Mouse (Mus musculus) G1E (cell line): ENCODE data around the gene Hoxd11. TPM values are rescaled to one million over a fixed set of nuclear protein-coding genes. Genes with fewer than 3 reads are reported as not detected.

Experiments
- ATAC-seq: 2 replicates; pipeline ENCODE4 v1.8.0; 2016; ENCODE audit warnings: mild to moderate bottlenecking; ENCODE audit not compliant: insufficient number of reproducible peaks, poor library complexity, low FRiP score, severe bottlenecking; ENCODE audit errors: extremely low read depth
- DNase-seq: peaks from one replicate; pipeline ENCODE4 v3.0.0; 2012; ENCODE audit warnings: low spot score
- H3K27me3 ChIP-seq: 2 replicates; pipeline ENCODE4 v1.6.1; 2012; ENCODE audit warnings: mild to moderate bottlenecking, low read length, inconsistent platforms; ENCODE audit not compliant: insufficient read depth
- H3K36me3 ChIP-seq: replicated peaks from 2 replicates; pipeline ENCODE3; 2012; ENCODE audit warnings: mild to moderate bottlenecking, inconsistent platforms
- H3K4me1 ChIP-seq: 2 replicates; pipeline ENCODE4 v1.6.1; 2012; ENCODE audit warnings: low read depth, low read length, inconsistent platforms, mixed read lengths; ENCODE audit not compliant: insufficient read depth
- H3K4me3 ChIP-seq: 2 replicates; pipeline ENCODE4 v1.5.1; 2012; ENCODE audit warnings: low read depth, mild to moderate bottlenecking, inconsistent platforms, low read length, moderate library complexity, mixed read lengths
- H3K9me3 ChIP-seq: replicated peaks from 2 replicates; pipeline ENCODE4 v1.6.1; 2012; ENCODE audit warnings: inconsistent platforms
- CTCF ChIP-seq: IDR thresholded peaks from 2 replicates; pipeline ENCODE4 v1.5.1; 2012; ENCODE audit warnings: low read depth, low read length, inconsistent platforms, mixed read lengths
- GATA1 ChIP-seq: IDR thresholded peaks from 2 replicates; pipeline ENCODE4 v1.6.1; 2012; ENCODE audit warnings: borderline replicate concordance, low read length, inconsistent platforms, mixed read lengths
- GATA2 ChIP-seq: IDR thresholded peaks from 2 replicates; pipeline ENCODE4 v1.6.1; 2012; ENCODE audit warnings: low read depth, low read length, inconsistent platforms, borderline replicate concordance
- POLR2AphosphoS5 ChIP-seq: IDR thresholded peaks from 2 replicates; pipeline ENCODE4 v1.6.1; 2012; ENCODE audit warnings: low read depth, low read length, inconsistent platforms; ENCODE audit not compliant: insufficient replicate concordance
- TAL1 ChIP-seq: conservative IDR thresholded peaks from 2 replicates; pipeline ENCODE4 v1.6.1; 2012; ENCODE audit warnings: low read depth, low read length, inconsistent platforms, mixed read lengths
- polyA plus RNA-seq: library from polyadenylated mRNA; stranded (reverse); fragments of >175 nt; gene quantifications from 2 replicates; pipeline ENCODE4 v1.2.3, GENCODE M21; 2012
- total RNA-seq, 2 experiments: library from RNA; stranded (forward) in 1 of 2; stranded (reverse) in 1 of 2; fragments of 200-1000 nt in 1 of 2; fragments of >200 nt in 1 of 2; fragmentation: Nextera tagmentation in 1 of 2; gene quantifications; 2 replicates each; pipeline ENCODE4 v1.2.3; 2014 to 2017

Gene Hoxd11
- total and polyA plus RNA-seq, 3 experiments, result 0.05 TPM; not detected in 2

- peaks cover 48% of the 10 kb centered on the region for H3K27me3 ChIP-seq
- H3K4me3 ChIP-seq, result no peak overlapping the region
- ATAC-seq, result no peak
- H3K36me3 ChIP-seq, result no peaks in the 10 kb centered on the region
- H3K4me1 ChIP-seq, result no peaks in the 10 kb centered on the region
- peaks cover 10% of the 10 kb centered on the region for H3K9me3 ChIP-seq
- no peak for TF ChIP-seq POLR2AphosphoS5
- TF ChIP-seq GATA2, result no peak
- TF ChIP-seq CTCF, result no peak
- TF ChIP-seq TAL1, result no peak
- TF ChIP-seq GATA1, result no peak
- DNase-seq, result no peak
These were observed 15.9 kb upstream of the Hoxd11 start for GRCm38 (mm10) chr2:74663291-74663925.

- Histone ChIP-seq H3K36me3 (no peaks in the 10 kb centered on the region), H3K27me3 (peaks cover 40% of the 10 kb centered on the region), H3K4me1 (no peaks in the 10 kb centered on the region; the same call in 1 of the 2 replicates), H3K9me3 (peaks cover 9% of the 10 kb centered on the region), H3K4me3 (no peak overlapping the region)
- TF ChIP-seq GATA2 (no peak), GATA1 (no peak), POLR2AphosphoS5 (no peak), CTCF (no peak), TAL1 (no peak)
- ATAC-seq, result no peak
- DNase-seq, result no peak
These were observed 12.9 kb upstream of the Hoxd11 start for GRCm38 (mm10) chr2:74666411-74666810.

GRCm38 (mm10) chr2:74667191-74667841, 12.0 kb upstream of the Hoxd11 start:
- Histone ChIP-seq H3K4me1 (peaks cover 3% of the 10 kb centered on the region), H3K36me3 (no peaks in the 10 kb centered on the region), H3K9me3 (peaks cover 9% of the 10 kb centered on the region), H3K27me3 (peaks cover 34% of the 10 kb centered on the region), H3K4me3 (no peak overlapping the region)
- TF ChIP-seq CTCF (no peak), TAL1 (no peak), GATA1 (no peak), GATA2 (no peak), POLR2AphosphoS5 (no peak)
- DNase-seq (no peak), ATAC-seq (no peak)

- no peak for DNase-seq
- Histone ChIP-seq H3K9me3 (peaks cover 9% of the 10 kb centered on the region), H3K4me3 (no peak within 1 kb of the TSS; the same call in 1 of the 2 replicates), H3K4me1 (peaks cover 9% of the 10 kb centered on the region), H3K36me3 (no peaks in the 10 kb centered on the region), H3K27me3 (peaks cover 39% of the 10 kb centered on the region)
- no peak for ATAC-seq
- TF ChIP-seq TAL1, result no peak
- TF ChIP-seq POLR2AphosphoS5, result no peak
- TF ChIP-seq GATA2, result no peak
These were observed 11.5 kb upstream of the Hoxd11 start, which contains the start of gene Hoxd13 for GRCm38 (mm10) chr2:74667842-74668357. TSS of gene Hoxd13 (plus strand) at chr2:74668310.

- DNase-seq, result no peak
- H3K27me3 ChIP-seq, result peaks cover 33% of the 10 kb centered on the region
These were observed 10.8 kb upstream of the Hoxd11 start for GRCm38 (mm10) chr2:74668370-74669229.

GRCm38 (mm10) chr2:74669230-74669578, 10.2 kb upstream of the Hoxd11 start:
- Histone ChIP-seq H3K4me3 (no peak overlapping the region), H3K27me3 (peaks cover 36% of the 10 kb centered on the region), H3K36me3 (no peaks in the 10 kb centered on the region), H3K4me1 (peaks cover 10% of the 10 kb centered on the region), H3K9me3 (peaks cover 9% of the 10 kb centered on the region)
- TF ChIP-seq GATA1 (no peak), TAL1 (no peak), CTCF (no peak), POLR2AphosphoS5 (no peak), GATA2 (no peak)
- ATAC-seq (no peak), DNase-seq (no peak)

More at GRCm38 (mm10) chr2:74668370-74669229, 10.8 kb upstream of the Hoxd11 start:
- H3K9me3 ChIP-seq, result peaks cover 9% of the 10 kb centered on the region
- TF ChIP-seq GATA1, result no peak
- TF ChIP-seq CTCF, result no peak
- no peak for TF ChIP-seq GATA2
- TF ChIP-seq POLR2AphosphoS5, result no peak
- no peak for TF ChIP-seq TAL1
- H3K4me1 ChIP-seq, result peaks cover 10% of the 10 kb centered on the region
- H3K4me3 ChIP-seq, result no peak overlapping the region; the same call in 1 of the 2 replicates
- no peaks in the 10 kb centered on the region for H3K36me3 ChIP-seq
- ATAC-seq, result no peak
